Mouse (Mus musculus) liver, postnatal 0 days (tissue): ENCODE results near the gene Pcnx2.

Experiments used
- CTCF ChIP-seq: sonication (generic); IDR thresholded peaks from 2 replicates; pipeline ENCODE4 v1.5.1; 2016; ENCODE audit warnings: antibody characterized with exemption, low read depth
- EP300 ChIP-seq: IDR thresholded peaks from 2 replicates; pipeline ENCODE4 v1.6.1; 2016; ENCODE audit warnings: antibody characterized with exemption, low read depth, mild to moderate bottlenecking

- no peak for TF ChIP-seq EP300
- no peak for TF ChIP-seq CTCF
Observed at GRCm38 (mm10) chr8:125795341-125795740, 102.8 kb downstream of the Pcnx2 start.
